Mouse (Mus musculus): ENCODE data around the gene Prmt1.

DNA sequence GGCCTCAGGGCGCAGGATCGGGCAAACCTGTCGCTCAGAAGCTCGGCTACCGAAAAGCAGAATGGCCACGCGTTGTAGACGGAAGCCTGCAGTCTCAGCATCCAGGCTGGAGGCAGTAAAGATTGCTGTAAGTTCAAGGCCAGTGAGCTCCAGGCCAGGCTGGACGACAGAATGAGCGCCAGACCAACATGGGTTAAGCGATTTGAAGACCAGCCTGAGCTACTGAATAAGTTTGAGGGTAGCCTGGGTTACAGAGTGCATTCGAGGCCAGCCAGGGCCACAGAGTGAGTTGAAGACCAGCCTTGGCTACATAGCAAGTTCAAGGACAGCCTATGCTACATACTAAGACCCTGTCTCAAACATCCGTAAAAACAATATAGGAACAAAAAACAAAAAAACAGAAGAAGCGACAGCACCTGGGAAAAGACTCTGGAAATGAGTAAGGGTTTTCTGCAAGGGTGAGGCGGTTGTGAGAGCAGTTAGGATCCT lies 11.6 kb upstream of the Prmt1 start:
- TF ChIP-seq CTCF (conservative IDR thresholded peaks at IDR 0.05; ENCODE audit: low read length) = no peak
- TF ChIP-seq POU5F1 (IDR thresholded peaks at IDR 0.05; ENCODE audit: borderline replicate concordance, low read length) = no peak
- no peak for TF ChIP-seq NANOG (IDR thresholded peaks at IDR 0.05; ENCODE audit: borderline replicate concordance, low read length)

Data from E14TG2a.4 (cell line).